23 mouse cellular contexts compared by ENCODE assay signal in genomic region chr16:72747696-72748095, GRCm38 (mm10).
A peak's percentile ranks its signal among the peaks of the same experiment; 100 is the strongest.
DNase-seq lines count a peak whose midpoint lies in the region; ATAC-seq and TF ChIP-seq lines count a peak whose summit lies in the region.
"Had no signal": no experiment of that assay in that cellular context is flagged by ENCODE, and none has a peak within 500 bp of the region (broad histone marks: within the 10 kb centered on the region; RNA-seq: fewer than 3 reads in every experiment).

No protein-coding gene starts in this region.

- no peaks in the 10 kb centered on the region for H3K36me3 ChIP-seq in hindbrain, postnatal 0 days (ENCODE audit: insufficient read depth, low read length)
- peaks cover 17% of the 10 kb centered on the region for H3K36me3 ChIP-seq in hindbrain, embryonic 10.5 days
- H3K36me3 ChIP-seq in midbrain, embryonic 15.5 days (replicated peaks), result no peaks in the 10 kb centered on the region; the same call in 1 of the 2 replicates
- H3K36me3 ChIP-seq in midbrain, embryonic 10.5 days, result peaks cover 17% of the 10 kb centered on the region
- peaks cover 15% of the 10 kb centered on the region for H3K36me3 ChIP-seq in embryonic facial prominence, embryonic 14.5 days (ENCODE audit: control insufficient read depth, insufficient read depth, low read length)

- WGBS in hindbrain, postnatal 0 days, result 46% methylated on average over 5 of the region's 5 CpGs
- 68% methylated on average over 5 of the region's 5 CpGs for WGBS in hindbrain, embryonic 10.5 days
- WGBS in midbrain, embryonic 15.5 days, result 51% methylated on average over 5 of the region's 5 CpGs
- WGBS in midbrain, embryonic 10.5 days, result 81% methylated on average over 5 of the region's 5 CpGs
- 54% methylated on average over 5 of the region's 5 CpGs for WGBS in embryonic facial prominence, embryonic 14.5 days

- no peak overlapping the region for H3K27ac ChIP-seq in hindbrain, postnatal 0 days
- no peak overlapping the region for H3K27ac ChIP-seq in hindbrain, embryonic 10.5 days
- H3K27ac ChIP-seq in midbrain, embryonic 15.5 days, result 0 out of 2 replicates have a peak overlapping the region, but pooled peaks have one; percentile 20
- H3K27ac ChIP-seq in midbrain, embryonic 10.5 days (replicated peaks), result no peak overlapping the region
- no peak overlapping the region for H3K27ac ChIP-seq in embryonic facial prominence, embryonic 14.5 days (replicated peaks; ENCODE audit: low read depth, low read length)
- H3K27ac ChIP-seq: embryonic facial prominence, embryonic 15.5 days; forebrain, embryonic 10.5 days; gastrocnemius, adult 2 months; heart, embryonic 13.5 days; hindbrain, embryonic 15.5 days had no signal

- H3K9me3 ChIP-seq in hindbrain, postnatal 0 days (ENCODE audit: low read length), result no peaks in the 10 kb centered on the region
- H3K9me3 ChIP-seq in hindbrain, embryonic 10.5 days, result peaks cover 10% of the 10 kb centered on the region
- no peaks in the 10 kb centered on the region for H3K9me3 ChIP-seq in midbrain, embryonic 15.5 days
- H3K9me3 ChIP-seq in midbrain, embryonic 10.5 days (replicated peaks), result peaks cover 10% of the 10 kb centered on the region
- H3K9me3 ChIP-seq in embryonic facial prominence, embryonic 14.5 days (ENCODE audit: control insufficient read depth, low read length), result peaks cover 6% of the 10 kb centered on the region
- H3K9me3 ChIP-seq: embryonic facial prominence, embryonic 15.5 days; hindbrain, embryonic 15.5 days had no signal

- H3K9ac ChIP-seq in hindbrain, postnatal 0 days (replicated peaks; ENCODE audit: low read length), result no peak overlapping the region
- H3K9ac ChIP-seq in midbrain, embryonic 15.5 days, result no peak overlapping the region
- no peak overlapping the region for H3K9ac ChIP-seq in embryonic facial prominence, embryonic 14.5 days (ENCODE audit: low read depth, low read length)
- H3K9ac ChIP-seq: embryonic facial prominence, embryonic 15.5 days; heart, embryonic 13.5 days; hindbrain, embryonic 15.5 days had no signal

- peak; percentile 14 to 19 for DNase-seq in cerebellum, postnatal 10 days
- DNase-seq in cerebellum, postnatal 4 days (ENCODE audit: low spot score in 2 of 2), result no peak
- DNase-seq in hindbrain, postnatal 0 days (ENCODE audit: low spot score), result peak; percentile 15
- DNase-seq in hindbrain, embryonic 10.5 days (ENCODE audit: low spot score), result no peak
- no peak for DNase-seq in midbrain, embryonic 10.5 days (ENCODE audit: low spot score)
- no peak for DNase-seq in embryonic facial prominence, embryonic 14.5 days (ENCODE audit: low spot score)
- DNase-seq: adrenal gland, postnatal 14 days; cerebellum, adult 11 months; gastrocnemius, adult 2 months; gastrocnemius, postnatal 25 days; heart, adult 11 months; heart, postnatal 36 days; kidney, adult 11 months had no signal

- ATAC-seq in hindbrain, postnatal 0 days, result no peak
- no peak for ATAC-seq in midbrain, embryonic 15.5 days (replicated peaks)
- peak; percentile 55; the same call in 1 of the 2 replicates for ATAC-seq in embryonic facial prominence, embryonic 14.5 days (ENCODE audit: low read depth)
- ATAC-seq: activated CD4-positive, CD25-positive, alpha-beta regulatory T cell, adult 4 months; forebrain, embryonic 14.5 days; Patski had no signal

- TF ChIP-seq CTCF in hindbrain, postnatal 0 days (IDR thresholded peaks at IDR 0.05; ENCODE audit: low read depth), result no peak

- no peaks in the 10 kb centered on the region for H3K27me3 ChIP-seq in hindbrain, postnatal 0 days (ENCODE audit: insufficient read depth, low read length)
- H3K27me3 ChIP-seq in hindbrain, embryonic 10.5 days (ENCODE audit: insufficient read depth, poor library complexity, severe bottlenecking), result no peaks in the 10 kb centered on the region
- no peaks in the 10 kb centered on the region for H3K27me3 ChIP-seq in midbrain, embryonic 15.5 days (replicated peaks)
- no peaks in the 10 kb centered on the region for H3K27me3 ChIP-seq in midbrain, embryonic 10.5 days (ENCODE audit: low read depth, poor library complexity, severe bottlenecking)
- H3K27me3 ChIP-seq in embryonic facial prominence, embryonic 14.5 days (replicated peaks; ENCODE audit: control insufficient read depth, insufficient read depth, low read length), result no peaks in the 10 kb centered on the region
- H3K27me3 ChIP-seq: CH12.LX; embryonic facial prominence, embryonic 15.5 days; heart, embryonic 13.5 days; hindbrain, embryonic 15.5 days; Patski had no signal

- H3K4me1 ChIP-seq in hindbrain, postnatal 0 days (ENCODE audit: insufficient read depth, low read length), result no peaks in the 10 kb centered on the region; the same call in 1 of the 2 replicates
- peaks cover 5% of the 10 kb centered on the region for H3K4me1 ChIP-seq in hindbrain, embryonic 10.5 days (replicated peaks)
- H3K4me1 ChIP-seq in midbrain, embryonic 15.5 days, result peaks cover 6% of the 10 kb centered on the region
- no peaks in the 10 kb centered on the region for H3K4me1 ChIP-seq in midbrain, embryonic 10.5 days
- H3K4me1 ChIP-seq in embryonic facial prominence, embryonic 14.5 days (ENCODE audit: control insufficient read depth, insufficient read depth, low read length), result 0 out of 2 replicates have a peak, but pooled peaks cover 4% of the 10 kb centered on the region
- H3K4me1 ChIP-seq: embryonic facial prominence, embryonic 15.5 days; heart, embryonic 13.5 days; hindbrain, embryonic 15.5 days had no signal

- no peak overlapping the region for H3K4me2 ChIP-seq in hindbrain, postnatal 0 days (ENCODE audit: low read depth, low read length)
- no peak overlapping the region for H3K4me2 ChIP-seq in midbrain, embryonic 15.5 days
- no peak overlapping the region for H3K4me2 ChIP-seq in embryonic facial prominence, embryonic 14.5 days (ENCODE audit: low read depth, low read length)
- H3K4me2 ChIP-seq: embryonic facial prominence, embryonic 15.5 days; heart, embryonic 13.5 days; hindbrain, embryonic 15.5 days had no signal

- H3K4me3 ChIP-seq in hindbrain, postnatal 0 days (ENCODE audit: low read length), result no peak overlapping the region
- H3K4me3 ChIP-seq in hindbrain, embryonic 10.5 days, result no peak overlapping the region
- no peak overlapping the region for H3K4me3 ChIP-seq in midbrain, embryonic 15.5 days
- H3K4me3 ChIP-seq in midbrain, embryonic 10.5 days, result no peak overlapping the region
- H3K4me3 ChIP-seq in embryonic facial prominence, embryonic 14.5 days (ENCODE audit: low read depth, low read length), result no peak overlapping the region
- H3K4me3 ChIP-seq: embryonic facial prominence, embryonic 15.5 days; erythroblast, embryonic 14.5 days; forebrain, embryonic 10.5 days; gastrocnemius, adult 2 months; heart, embryonic 13.5 days; hindbrain, embryonic 15.5 days had no signal

Comparison
In these comparisons a context has a peak if more than half of its experiments do, and no peak if none do; other contexts are left out.
1. DNase-seq: peak in cerebellum, postnatal 10 days (2 of 2) and hindbrain, postnatal 0 days (single experiment); none in cerebellum, postnatal 4 days (0 of 2), hindbrain, embryonic 10.5 days (single experiment), midbrain, embryonic 10.5 days (single experiment) and embryonic facial prominence, embryonic 14.5 days (single experiment).